Mouse (Mus musculus) CH12.LX (cell line): ENCODE measurements around the gene Cx3cr1. TPM values are rescaled to one million over a fixed set of nuclear protein-coding genes. Genes with fewer than 3 reads are reported as not detected.

Experiments
- DNase-seq: peaks from one replicate; pipeline ENCODE4 v3.0.0-alpha.2; 2013; ENCODE audit errors: extremely low read depth
- H3K27ac ChIP-seq: 2 replicates; pipeline ENCODE4 v1.5.1; 2012; ENCODE audit warnings: low read depth, mild to moderate bottlenecking, control low read depth, moderate library complexity; ENCODE audit not compliant: insufficient read depth
- H3K27me3 ChIP-seq: replicated peaks from 2 replicates; pipeline ENCODE3; 2012; ENCODE audit warnings: inconsistent platforms
- H3K36me3 ChIP-seq, 2 experiments: replicated peaks in 1 of 2; 2 replicates each; pipeline versions ENCODE3 to v1.6.1; 2012; ENCODE audit warnings: inconsistent platforms in 1 of 2, low read length in 1 of 2, mild to moderate bottlenecking in 1 of 2, mixed read lengths in 1 of 2, moderate library complexity in 1 of 2; ENCODE audit not compliant: control insufficient read depth in 1 of 2, insufficient read depth in 1 of 2
- H3K4me1 ChIP-seq, 2 experiments: 2 replicates each; pipeline ENCODE4 v1.6.1; 2012; ENCODE audit warnings: inconsistent platforms in 1 of 2, moderate library complexity in 1 of 2; ENCODE audit not compliant: insufficient read depth in 2 of 2, control insufficient read depth in 1 of 2
- H3K4me2 ChIP-seq: 2 replicates; pipeline ENCODE4 v1.6.1; 2012; ENCODE audit warnings: low read depth, mild to moderate bottlenecking, control low read depth; ENCODE audit not compliant: poor library complexity, insufficient read depth, severe bottlenecking
- H3K4me3 ChIP-seq, 3 experiments: fragments of 150-350 bp in 1 of 3; sonication (generic) in 1 of 3; replicated peaks in 1 of 3; 2 replicates each; pipeline versions ENCODE3 to v1.5.1; 2011 to 2012; ENCODE audit warnings: low read depth in 2 of 3, low read length in 2 of 3, mild to moderate bottlenecking in 2 of 3, moderate library complexity in 2 of 3, control low read depth in 1 of 3, improper control_type of control experiment in 1 of 3, inconsistent platforms in 1 of 3, mixed read lengths in 1 of 3; ENCODE audit not compliant: poor library complexity in 1 of 3
- H3K79me2 ChIP-seq: replicated peaks from 2 replicates; pipeline ENCODE4 v1.6.1; 2012; ENCODE audit warnings: mild to moderate bottlenecking, moderate library complexity; ENCODE audit not compliant: control insufficient read depth, poor library complexity, insufficient read depth, severe bottlenecking; ENCODE audit errors: extremely low read depth
- H3K9ac ChIP-seq: 2 replicates; pipeline ENCODE4 v1.6.1; 2012; ENCODE audit warnings: low read depth, mild to moderate bottlenecking, control low read depth, moderate library complexity; ENCODE audit not compliant: insufficient read depth
- H3K9me3 ChIP-seq: replicated peaks from 2 replicates; pipeline ENCODE3; 2012; ENCODE audit warnings: low read length, inconsistent platforms, mixed read lengths
- CHD1 ChIP-seq: IDR thresholded peaks from 2 replicates; pipeline ENCODE4 v1.6.1; 2012; ENCODE audit warnings: low read depth, low read length, improper control_type of control experiment, inconsistent platforms
- CTCF ChIP-seq, 2 experiments: IDR thresholded peaks in 1 of 2; conservative IDR thresholded peaks in 1 of 2; 2 replicates each; pipeline ENCODE4 v1.5.1; 2011 to 2012; ENCODE audit warnings: low read depth in 2 of 2, low read length in 2 of 2, improper control_type of control experiment in 1 of 2, inconsistent platforms in 1 of 2, mild to moderate bottlenecking in 1 of 2, moderate library complexity in 1 of 2
- E2F4 ChIP-seq: IDR thresholded peaks from 2 replicates; pipeline ENCODE4 v1.6.1; 2011; ENCODE audit warnings: low read depth, low read length, improper control_type of control experiment; ENCODE audit not compliant: insufficient replicate concordance
- GABPA ChIP-seq: IDR thresholded peaks from 2 replicates; pipeline ENCODE4 v1.6.1; 2012; ENCODE audit warnings: low read depth, low read length, improper control_type of control experiment, inconsistent platforms; ENCODE audit not compliant: insufficient replicate concordance
- JUN ChIP-seq: IDR thresholded peaks from 2 replicates; pipeline ENCODE4 v1.6.1; 2011; ENCODE audit warnings: low read depth, mild to moderate bottlenecking, low read length, improper control_type of control experiment, moderate library complexity; ENCODE audit not compliant: insufficient read depth
- JUND ChIP-seq: conservative IDR thresholded peaks from 2 replicates; pipeline ENCODE4 v1.6.1; 2011; ENCODE audit warnings: low read depth, low read length, improper control_type of control experiment
- MAFK ChIP-seq: IDR thresholded peaks from 2 replicates; pipeline ENCODE4 v1.6.1; 2011; ENCODE audit warnings: low read length, improper control_type of control experiment; ENCODE audit not compliant: insufficient replicate concordance
- MAX ChIP-seq: IDR thresholded peaks from 2 replicates; pipeline ENCODE4 v1.6.1; 2011; ENCODE audit warnings: low read length, improper control_type of control experiment
- MXI1 ChIP-seq: IDR thresholded peaks from 2 replicates; pipeline ENCODE4 v1.6.1; 2011; ENCODE audit warnings: mild to moderate bottlenecking, low read depth, low read length, improper control_type of control experiment
- MYC ChIP-seq: IDR thresholded peaks from 2 replicates; pipeline ENCODE4 v1.6.1; 2011; ENCODE audit warnings: low read depth, mild to moderate bottlenecking, improper control_type of control experiment, low read length
- NELFE ChIP-seq: IDR thresholded peaks from 2 replicates; pipeline ENCODE4 v1.6.1; 2011; ENCODE audit warnings: low read depth, low read length, improper control_type of control experiment
- POLR2A ChIP-seq: IDR thresholded peaks from 2 replicates; pipeline ENCODE4 v1.6.1; 2011; ENCODE audit warnings: low read depth, mild to moderate bottlenecking, improper control_type of control experiment, low read length
- POLR2AphosphoS2 ChIP-seq: IDR thresholded peaks from 2 replicates; pipeline ENCODE4 v1.6.1; 2011; ENCODE audit warnings: low read depth, low read length, improper control_type of control experiment
- RAD21 ChIP-seq: IDR thresholded peaks from 2 replicates; pipeline ENCODE4 v1.6.1; 2011; ENCODE audit warnings: low read depth, mild to moderate bottlenecking, low read length, improper control_type of control experiment, moderate library complexity
- SMC3 ChIP-seq: IDR thresholded peaks from 2 replicates; pipeline ENCODE4 v1.6.1; 2011; ENCODE audit warnings: low read depth, low read length, improper control_type of control experiment
- TBP ChIP-seq: conservative IDR thresholded peaks from 2 replicates; pipeline ENCODE4 v1.6.1; 2011; ENCODE audit warnings: low read depth, low read length, improper control_type of control experiment
- TCF12 ChIP-seq: IDR thresholded peaks from 2 replicates; pipeline ENCODE4 v1.6.1; 2014; ENCODE audit warnings: low read depth, mild to moderate bottlenecking, inconsistent platforms, low read length, improper control_type of control experiment
- USF1 ChIP-seq: IDR thresholded peaks from 2 replicates; pipeline ENCODE4 v1.6.1; 2014; ENCODE audit warnings: low read depth, mild to moderate bottlenecking, inconsistent platforms, low read length, improper control_type of control experiment
- USF2 ChIP-seq: conservative IDR thresholded peaks from 2 replicates; pipeline ENCODE4 v1.6.1; 2011; ENCODE audit warnings: low read depth, low read length, improper control_type of control experiment
- ZMIZ1 ChIP-seq: IDR thresholded peaks from 2 replicates; pipeline ENCODE4 v1.6.1; 2012; ENCODE audit warnings: low read depth, mild to moderate bottlenecking, inconsistent platforms, low read length, improper control_type of control experiment
- dilution Hi-C: fragments of 300-500 bp; cut with MboI; formaldehyde crosslinking; loops from 2 replicates; pipeline ENCODE4 v1.14.3; 2020; ENCODE audit warnings: low sequenced_read_pairs; ENCODE audit not compliant: extremely low pct_unique_long_range_greater_than_20kb, extremely low pct_ligation_motif_present
- in situ Hi-C: fragments of 300-500 bp; cut with MboI; formaldehyde crosslinking; loops from 3 replicates; pipeline ENCODE4 v1.14.3; 2019; ENCODE audit warnings: low sequenced_read_pairs, low pct_ligation_motif_present, low pct_unique_long_range_greater_than_20kb, mixed read lengths
- polyA plus RNA-seq: library from polyadenylated mRNA; unstranded; fragments of >175 nt; gene quantifications from 2 replicates; pipeline ENCODE4 v1.2.1, GENCODE M21; 2012; ENCODE audit warnings: low read depth; ENCODE audit not compliant: insufficient read length
- total RNA-seq, 2 experiments: library from RNA; depleted of rRNA; stranded (reverse); fragments of 300-350 nt in 1 of 2; fragments of >200 nt in 1 of 2; gene quantifications; 2 replicates each; pipeline ENCODE4 v1.2.3; 2012 to 2014

Gene Cx3cr1
- total and polyA plus RNA-seq, 3 experiments = 0.06 TPM; not detected in 2

- TF ChIP-seq MAX (peak; percentile 56; the same call in 1 of the 2 replicates), SMC3 (peak; percentile 8; the same call in 1 of the 2 replicates), TBP (0 out of 2 replicates have a peak, but pooled peaks have one; percentile 8), USF1 (no peak; the same call in 1 of the 2 replicates), TCF12 (peak; percentile 64; the same call in 1 of the 2 replicates), POLR2A (no peak), POLR2AphosphoS2 (no peak), USF2 (no peak), RAD21 (no peak), JUN (no peak), ZMIZ1 (0 out of 2 replicates have a peak, but pooled peaks have one; percentile 37), MXI1 (0 out of 2 replicates have a peak, but pooled peaks have one; percentile 48), MYC (no peak)
Measured at GRCm38 (mm10) chr9:119976704-119977556, 92.7 kb downstream of the Cx3cr1 start (continued).

GRCm38 (mm10) chr9:119975286-119975685 is 94.4 kb downstream of the Cx3cr1 start:
- peaks cover 39 to 50% of the 10 kb centered on the region in 2 experiments for H3K36me3 ChIP-seq
- DNase-seq = no peak
- H3K4me2 ChIP-seq = no peak overlapping the region
- dilution Hi-C loops (no loop called here), in situ Hi-C loops (no loop called here)
- peaks cover 2% of the 10 kb centered on the region for H3K9me3 ChIP-seq
- peaks cover 25 to 58% of the 10 kb centered on the region in 2 experiments for H3K4me1 ChIP-seq
- peaks cover 19% of the 10 kb centered on the region for H3K79me2 ChIP-seq
- H3K4me3 ChIP-seq = no peak overlapping the region
- H3K9ac ChIP-seq = no peak overlapping the region
- TF ChIP-seq JUND = no peak
- no peak for TF ChIP-seq CHD1
- no peak for TF ChIP-seq MXI1
- TF ChIP-seq MAFK = no peak
- TF ChIP-seq NELFE = no peak
- TF ChIP-seq E2F4 = no peak
- TF ChIP-seq GABPA = no peak
- no peaks in the 10 kb centered on the region for H3K27me3 ChIP-seq
- H3K27ac ChIP-seq = no peak overlapping the region

- no peak for DNase-seq
- in situ Hi-C loops = no loop called here
- Histone ChIP-seq H3K4me2 (no peak overlapping the region), H3K27ac (no peak overlapping the region), H3K79me2 (peaks cover 12% of the 10 kb centered on the region), H3K9me3 (peaks cover 2% of the 10 kb centered on the region), H3K9ac (no peak overlapping the region), H3K27me3 (no peaks in the 10 kb centered on the region)
- TF ChIP-seq CTCF (conservative IDR thresholded peaks at IDR 0.05 in 1 of 2, IDR thresholded peaks at IDR 0.05 in 1 of 2; ENCODE audit: low read depth in 2 of 2, low read length in 2 of 2) (peak in 1 of 2 experiments; percentile 39; a peak in 2 of 4 replicates), MXI1 (0 out of 2 replicates have a peak, but pooled peaks have one; percentile 1), E2F4 (no peak)
- TF ChIP-seq, all 38 proteins: peak for 2
- peaks cover 39 to 53% of the 10 kb centered on the region in 2 experiments for H3K36me3 ChIP-seq
- dilution Hi-C loops = no loop called here
- H3K4me1 ChIP-seq = peaks cover 21 to 53% of the 10 kb centered on the region in 2 experiments
- no peak overlapping the region for H3K4me3 ChIP-seq
Measured at GRCm38 (mm10) chr9:119974609-119975008, 95.1 kb downstream of the Cx3cr1 start.
